Mouse (Mus musculus): ENCODE measurements around the gene Aldh5a1. TPM values are rescaled to one million over a fixed set of nuclear protein-coding genes. Genes with fewer than 3 reads are reported as not detected.

The Aldh5a1 gene
- polyA plus RNA-seq, 1 experiment from 2014 or later = 4.8 TPM

GRCm38 (mm10) chr13:24930591-24930990 is 6.9 kb downstream of the Aldh5a1 start:
- H3K36me3 ChIP-seq = no peaks in the 10 kb centered on the region
- no peaks in the 10 kb centered on the region for H3K9me3 ChIP-seq
- 0 out of 2 replicates have a peak, but pooled peaks cover 3% of the 10 kb centered on the region for H3K4me1 ChIP-seq
- no peaks in the 10 kb centered on the region for H3K27me3 ChIP-seq
- H3K27ac ChIP-seq = no peak overlapping the region
- no peak overlapping the region for H3K4me2 ChIP-seq
- no peak for ATAC-seq (ENCODE audit: insufficient number of reproducible peaks, low FRiP score, low TSS enrichment, low read depth)
- no peak overlapping the region for H3K9ac ChIP-seq
- H3K4me3 ChIP-seq = no peak overlapping the region

- H3K4me1 ChIP-seq = no peaks in the 10 kb centered on the region
- peaks cover 17% of the 10 kb centered on the region; the same call in 1 of the 2 replicates for H3K36me3 ChIP-seq
- ATAC-seq (ENCODE audit: insufficient number of reproducible peaks, low FRiP score, low TSS enrichment, low read depth) = no peak
- H3K27me3 ChIP-seq = no peaks in the 10 kb centered on the region
- no peak overlapping the region for H3K4me3 ChIP-seq
- H3K4me2 ChIP-seq = no peak overlapping the region
- H3K27ac ChIP-seq = no peak overlapping the region
- 91% methylated on average over 5 of the region's 5 CpGs for WGBS
- H3K9ac ChIP-seq = no peak overlapping the region
- H3K9me3 ChIP-seq = no peaks in the 10 kb centered on the region
These were observed 13.5 kb downstream of the Aldh5a1 start for GRCm38 (mm10) chr13:24923991-24924390.

GRCm38 (mm10) chr13:24921281-24921680 is 16.2 kb downstream of the Aldh5a1 start:
- Histone ChIP-seq H3K4me2 (no peak overlapping the region), H3K36me3 (peaks cover 33% of the 10 kb centered on the region), H3K27ac (no peak overlapping the region), H3K9ac (no peak overlapping the region), H3K9me3 (no peaks in the 10 kb centered on the region), H3K27me3 (no peaks in the 10 kb centered on the region), H3K4me3 (no peak overlapping the region), H3K4me1 (no peaks in the 10 kb centered on the region)
- WGBS = 81% methylated on average over 6 of the region's 6 CpGs
- 0 out of 2 replicates have a peak, but pooled peaks have one; percentile 14 for ATAC-seq (ENCODE audit: insufficient number of reproducible peaks, low FRiP score, low TSS enrichment, low read depth)

GRCm38 (mm10) chr13:24920333-24920977 is 17.0 kb downstream of the Aldh5a1 start:
- ATAC-seq (ENCODE audit: insufficient number of reproducible peaks, low FRiP score, low TSS enrichment, low read depth) = no peak
- no peak overlapping the region for H3K9ac ChIP-seq
- H3K36me3 ChIP-seq = peaks cover 33% of the 10 kb centered on the region
- no peaks in the 10 kb centered on the region for H3K4me1 ChIP-seq
- WGBS = 35% methylated on average over 5 of the region's 5 CpGs
- no peaks in the 10 kb centered on the region for H3K27me3 ChIP-seq
- no peak overlapping the region for H3K4me3 ChIP-seq
- H3K4me2 ChIP-seq = no peak overlapping the region
- no peaks in the 10 kb centered on the region for H3K9me3 ChIP-seq
- H3K27ac ChIP-seq = no peak overlapping the region

GRCm38 (mm10) chr13:24915831-24916230 is 21.6 kb downstream of the Aldh5a1 start:
- no peaks in the 10 kb centered on the region for H3K4me1 ChIP-seq
- WGBS = 74% methylated on average over 13 of the region's 13 CpGs
- no peak overlapping the region for H3K4me3 ChIP-seq
- H3K9me3 ChIP-seq = no peaks in the 10 kb centered on the region
- H3K4me2 ChIP-seq = no peak overlapping the region
- no peak for ATAC-seq (ENCODE audit: insufficient number of reproducible peaks, low FRiP score, low TSS enrichment, low read depth)
- H3K27ac ChIP-seq = no peak overlapping the region
- peaks cover 31% of the 10 kb centered on the region for H3K36me3 ChIP-seq
- H3K9ac ChIP-seq = no peak overlapping the region
- no peaks in the 10 kb centered on the region for H3K27me3 ChIP-seq

- ATAC-seq (ENCODE audit: insufficient number of reproducible peaks, low FRiP score, low TSS enrichment, low read depth) = no peak
- H3K27me3 ChIP-seq = no peaks in the 10 kb centered on the region
- H3K27ac ChIP-seq = no peak overlapping the region
- H3K9me3 ChIP-seq = no peaks in the 10 kb centered on the region
- H3K4me3 ChIP-seq = no peak overlapping the region
- no peak overlapping the region for H3K4me2 ChIP-seq
- H3K9ac ChIP-seq = no peak overlapping the region
- 85% methylated on average over 4 of the region's 4 CpGs for WGBS
- no peaks in the 10 kb centered on the region for H3K4me1 ChIP-seq
- H3K36me3 ChIP-seq = peaks cover 31% of the 10 kb centered on the region
These were observed 22.5 kb downstream of the Aldh5a1 start for GRCm38 (mm10) chr13:24914915-24915314.

GRCm38 (mm10) chr13:24913576-24913975 is 23.9 kb downstream of the Aldh5a1 start:
- Histone ChIP-seq H3K4me1 (no peaks in the 10 kb centered on the region), H3K9ac (no peak overlapping the region), H3K27ac (no peak overlapping the region), H3K4me2 (no peak overlapping the region), H3K27me3 (no peaks in the 10 kb centered on the region), H3K4me3 (no peak overlapping the region), H3K9me3 (no peaks in the 10 kb centered on the region), H3K36me3 (peaks cover 24% of the 10 kb centered on the region)
- ATAC-seq (ENCODE audit: insufficient number of reproducible peaks, low FRiP score, low TSS enrichment, low read depth) = no peak
- 94% methylated on average over 7 of the region's 7 CpGs for WGBS

GRCm38 (mm10) chr13:24909112-24909511 is 28.3 kb downstream of the Aldh5a1 start:
- no peaks in the 10 kb centered on the region for H3K9me3 ChIP-seq
- H3K4me1 ChIP-seq = no peaks in the 10 kb centered on the region
- 95% methylated on average over 1 of the region's 1 CpGs for WGBS

GRCm38 (mm10) chr13:24906831-24907570 is 30.5 kb downstream of the Aldh5a1 start:
- no peak overlapping the region for H3K9ac ChIP-seq
- no peak for ATAC-seq (ENCODE audit: insufficient number of reproducible peaks, low FRiP score, low TSS enrichment, low read depth)

More at GRCm38 (mm10) chr13:24909112-24909511, 28.3 kb downstream of the Aldh5a1 start:
- no peaks in the 10 kb centered on the region for H3K27me3 ChIP-seq
- 0 out of 2 replicates have a peak, but pooled peaks cover 10% of the 10 kb centered on the region for H3K36me3 ChIP-seq
- no peak overlapping the region for H3K27ac ChIP-seq
- no peak overlapping the region for H3K4me3 ChIP-seq
- no peak overlapping the region for H3K9ac ChIP-seq
- ATAC-seq (ENCODE audit: insufficient number of reproducible peaks, low FRiP score, low TSS enrichment, low read depth) = no peak
- no peak overlapping the region for H3K4me2 ChIP-seq

GRCm38 (mm10) chr13:24905422-24905821 is 32.0 kb downstream of the Aldh5a1 start:
- H3K27ac ChIP-seq = no peak overlapping the region
- H3K27me3 ChIP-seq = no peaks in the 10 kb centered on the region
- no peaks in the 10 kb centered on the region for H3K9me3 ChIP-seq
- 87% methylated on average over 12 of the region's 12 CpGs for WGBS
- no peak overlapping the region for H3K4me2 ChIP-seq
- H3K4me1 ChIP-seq = no peaks in the 10 kb centered on the region
- H3K36me3 ChIP-seq = no peaks in the 10 kb centered on the region
- H3K9ac ChIP-seq = no peak overlapping the region
- no peak overlapping the region for H3K4me3 ChIP-seq
- no peak for ATAC-seq (ENCODE audit: insufficient number of reproducible peaks, low FRiP score, low TSS enrichment, low read depth)

More at GRCm38 (mm10) chr13:24906831-24907570, 30.5 kb downstream of the Aldh5a1 start:
- no peaks in the 10 kb centered on the region for H3K36me3 ChIP-seq
- no peaks in the 10 kb centered on the region for H3K9me3 ChIP-seq
- no peak overlapping the region for H3K4me3 ChIP-seq
- no peak overlapping the region for H3K4me2 ChIP-seq
- 85% methylated on average over 11 of the region's 11 CpGs for WGBS
- H3K4me1 ChIP-seq = no peaks in the 10 kb centered on the region
- no peaks in the 10 kb centered on the region for H3K27me3 ChIP-seq
- H3K27ac ChIP-seq = no peak overlapping the region

GRCm38 (mm10) chr13:24903412-24903811 is 34.0 kb downstream of the Aldh5a1 start:
- Histone ChIP-seq H3K27ac (no peak overlapping the region), H3K4me2 (no peak overlapping the region), H3K36me3 (no peaks in the 10 kb centered on the region), H3K4me3 (no peak overlapping the region), H3K9me3 (no peaks in the 10 kb centered on the region), H3K9ac (no peak overlapping the region), H3K4me1 (no peaks in the 10 kb centered on the region), H3K27me3 (no peaks in the 10 kb centered on the region)
- ATAC-seq (ENCODE audit: insufficient number of reproducible peaks, low FRiP score, low TSS enrichment, low read depth) = no peak
- 74% methylated on average over 6 of the region's 6 CpGs for WGBS

GRCm38 (mm10) chr13:24901916-24902315 is 35.5 kb downstream of the Aldh5a1 start:
- Histone ChIP-seq H3K4me1 (no peaks in the 10 kb centered on the region), H3K4me2 (no peak overlapping the region), H3K27me3 (no peaks in the 10 kb centered on the region), H3K9ac (no peak overlapping the region), H3K36me3 (no peaks in the 10 kb centered on the region), H3K9me3 (no peaks in the 10 kb centered on the region), H3K27ac (no peak overlapping the region), H3K4me3 (no peak overlapping the region)
- ATAC-seq (ENCODE audit: insufficient number of reproducible peaks, low FRiP score, low TSS enrichment, low read depth) = no peak
- 81% methylated on average over 2 of the region's 2 CpGs for WGBS

Measured in limb, embryonic 15.5 days (tissue).